Comparison of ENCODE assay signal across 18 mouse cellular contexts in genomic region chr10:96044216-96044615, GRCm38 (mm10).
DNase-seq lines count a peak whose midpoint lies in the region; ATAC-seq lines count a peak whose summit lies in the region.
"Had no signal": no experiment of that assay in that cellular context is flagged by ENCODE, and none has a peak within 500 bp of the region (broad histone marks: within the 10 kb centered on the region; RNA-seq: fewer than 3 reads in every experiment).

No protein-coding gene starts in this region.

- DNase-seq in cerebellum, postnatal 10 days, result peak; percentile 39 to 65
- DNase-seq in cerebellum, adult 9-11 months, result no peak
- peak; percentile 4 for DNase-seq in forebrain, embryonic 14.5 days (ENCODE audit: low spot score)
- DNase-seq in layer of hippocampus, adult 11-12 months (ENCODE audit: low spot score), result peak; percentile 15
- DNase-seq in layer of hippocampus, adult 9-10 months (ENCODE audit: low spot score), result no peak
- DNase-seq in layer of hippocampus, postnatal 10 days (ENCODE audit: low spot score in 2 of 2), result peak; percentile 27 to 51
- DNase-seq: adrenal gland, postnatal 14 days; cerebellum, adult 11 months; cerebellum, adult 9-10 months; gastrocnemius, postnatal 10 days; heart, adult 2 months; kidney, adult 2 months had no signal

- H3K36me3 ChIP-seq in forebrain, embryonic 14.5 days (ENCODE audit: control insufficient read depth, insufficient read depth, low read length), result peaks cover 16% of the 10 kb centered on the region
- H3K36me3 ChIP-seq in forebrain, embryonic 12.5 days (replicated peaks), result peaks cover 9% of the 10 kb centered on the region
- peaks cover 28% of the 10 kb centered on the region for H3K36me3 ChIP-seq in heart, embryonic 12.5 days

- no peak for ATAC-seq in forebrain, embryonic 14.5 days
- ATAC-seq in forebrain, embryonic 12.5 days (ENCODE audit: low FRiP score), result no peak
- ATAC-seq in heart, embryonic 12.5 days (ENCODE audit: insufficient number of reproducible peaks, low FRiP score), result no peak

- H3K4me1 ChIP-seq in forebrain, embryonic 14.5 days (ENCODE audit: control insufficient read depth, insufficient read depth, low read length), result no peaks in the 10 kb centered on the region
- H3K4me1 ChIP-seq in forebrain, embryonic 12.5 days, result no peaks in the 10 kb centered on the region
- H3K4me1 ChIP-seq in heart, embryonic 12.5 days (replicated peaks), result peaks cover 18% of the 10 kb centered on the region

- H3K27ac ChIP-seq in forebrain, embryonic 14.5 days (ENCODE audit: low read depth, low read length), result no peak overlapping the region
- no peak overlapping the region for H3K27ac ChIP-seq in forebrain, embryonic 12.5 days
- H3K27ac ChIP-seq in heart, embryonic 12.5 days (ENCODE audit: poor library complexity, severe bottlenecking), result no peak overlapping the region
- H3K27ac ChIP-seq: embryonic facial prominence, embryonic 10.5 days; heart, adult 2 months; hindbrain, embryonic 10.5 days; hindbrain, embryonic 14.5 days had no signal

- H3K9ac ChIP-seq in forebrain, embryonic 14.5 days (ENCODE audit: low read length), result no peak overlapping the region
- no peak overlapping the region for H3K9ac ChIP-seq in forebrain, embryonic 12.5 days
- no peak overlapping the region for H3K9ac ChIP-seq in heart, embryonic 12.5 days
- H3K9ac ChIP-seq: hindbrain, embryonic 14.5 days had no signal

- H3K4me3 ChIP-seq in forebrain, embryonic 14.5 days (ENCODE audit: low read depth, low read length), result no peak overlapping the region
- no peak overlapping the region for H3K4me3 ChIP-seq in forebrain, embryonic 12.5 days (replicated peaks)
- no peak overlapping the region for H3K4me3 ChIP-seq in heart, embryonic 12.5 days
- H3K4me3 ChIP-seq: embryonic facial prominence, embryonic 10.5 days; heart, adult 2 months; hindbrain, embryonic 10.5 days had no signal

- H3K27me3 ChIP-seq in forebrain, embryonic 14.5 days (replicated peaks; ENCODE audit: control insufficient read depth, insufficient read depth, low read length), result no peaks in the 10 kb centered on the region
- H3K27me3 ChIP-seq in forebrain, embryonic 12.5 days, result no peaks in the 10 kb centered on the region
- H3K27me3 ChIP-seq in heart, embryonic 12.5 days (replicated peaks), result no peaks in the 10 kb centered on the region

- H3K9me3 ChIP-seq in forebrain, embryonic 14.5 days (replicated peaks; ENCODE audit: control insufficient read depth, low read length), result no peaks in the 10 kb centered on the region
- no peaks in the 10 kb centered on the region for H3K9me3 ChIP-seq in forebrain, embryonic 12.5 days
- no peaks in the 10 kb centered on the region for H3K9me3 ChIP-seq in heart, embryonic 12.5 days (replicated peaks)
- H3K9me3 ChIP-seq: embryonic facial prominence, embryonic 10.5 days; hindbrain, embryonic 10.5 days had no signal

- WGBS in forebrain, embryonic 14.5 days, result 81% methylated on average over 2 of the region's 2 CpGs
- whole genome bisulfite sequencing in forebrain, embryonic 12.5 days, result 90% methylated on average over 2 of the region's 2 CpGs
- WGBS in heart, embryonic 12.5 days, result 85% methylated on average over 2 of the region's 2 CpGs

- no peak overlapping the region for H3K4me2 ChIP-seq in forebrain, embryonic 14.5 days (ENCODE audit: low read length)
- H3K4me2 ChIP-seq in forebrain, embryonic 12.5 days, result no peak overlapping the region
- no peak overlapping the region for H3K4me2 ChIP-seq in heart, embryonic 12.5 days
- H3K4me2 ChIP-seq: heart, embryonic 11.5 days; hindbrain, embryonic 14.5 days had no signal

Comparison
In these comparisons a context has a peak if more than half of its experiments do, and no peak if none do; other contexts are left out.
1. DNase-seq: peak in cerebellum, postnatal 10 days (2 of 2), forebrain, embryonic 14.5 days (single experiment), layer of hippocampus, adult 11-12 months (single experiment) and layer of hippocampus, postnatal 10 days (2 of 2); none in cerebellum, adult 9-11 months (single experiment) and layer of hippocampus, adult 9-10 months (single experiment).